Mouse (Mus musculus) hindbrain, postnatal 0 days (tissue): Measurements from ENCODE around the gene Syp. TPM values are rescaled to one million over a fixed set of nuclear protein-coding genes. Genes with fewer than 3 reads are reported as not detected.
A peak's percentile ranks its signal among the peaks of the same experiment; 100 is the strongest.

Experiments used
- ATAC-seq: fragments of 200-750 bp; cut with Nextera tagmentation; 2 replicates; pipeline ENCODE4 v1.8.0; 2017; ENCODE audit warnings: mild to moderate bottlenecking, moderate TSS enrichment, moderate library complexity
- DNase-seq: peaks from one replicate; pipeline ENCODE4 v3.0.0-alpha.2; 2015; ENCODE audit warnings: low spot score
- H3K27ac ChIP-seq: fragments of 300-500 bp; sonication (generic); 2 replicates; pipeline ENCODE4 v1.5.1; 2014; ENCODE audit warnings: mild to moderate bottlenecking
- H3K27me3 ChIP-seq: fragments of 300-500 bp; sonication (generic); 2 replicates; pipeline ENCODE4 v1.6.1; 2014; ENCODE audit warnings: low read length, mixed read lengths; ENCODE audit not compliant: insufficient read depth
- H3K36me3 ChIP-seq: fragments of 300-500 bp; sonication (generic); 2 replicates; pipeline ENCODE4 v1.6.1; 2014; ENCODE audit warnings: low read length, mixed read lengths; ENCODE audit not compliant: insufficient read depth
- H3K4me1 ChIP-seq: fragments of 300-500 bp; sonication (generic); 2 replicates; pipeline ENCODE4 v1.6.1; 2014; ENCODE audit warnings: antibody characterized with exemption, low read length, mixed read lengths; ENCODE audit not compliant: insufficient read depth
- H3K4me2 ChIP-seq: fragments of 300-500 bp; sonication (generic); 2 replicates; pipeline ENCODE4 v1.6.1; 2014; ENCODE audit warnings: low read depth, mild to moderate bottlenecking, low read length, moderate library complexity, mixed read lengths
- H3K4me3 ChIP-seq: fragments of 300-500 bp; sonication (generic); 2 replicates; pipeline ENCODE4 v1.5.1; 2014; ENCODE audit warnings: low read length
- H3K9ac ChIP-seq: fragments of 300-500 bp; sonication (generic); replicated peaks from 2 replicates; pipeline ENCODE4 v1.6.1; 2014; ENCODE audit warnings: mild to moderate bottlenecking, low read length, moderate library complexity, mixed read lengths
- H3K9me3 ChIP-seq: fragments of 300-500 bp; sonication (generic); 2 replicates; pipeline ENCODE4 v1.6.1; 2016; ENCODE audit warnings: low read length, mixed read lengths
- CTCF ChIP-seq: IDR thresholded peaks from 2 replicates; pipeline ENCODE4 v1.5.1; 2016; ENCODE audit warnings: antibody characterized with exemption, control low read depth, low read depth
- WGBS: fragments of 180-500 bp; shearing (Covaris S2); extraction: QIAGEN DNeasy Blood & Tissue Kit; methylation state at CpG from one replicate; pipeline ENCODE4 v1.1.7; 2014; 5-methylcytosine and 5-hydroxymethylcytosine counted together
- polyA plus RNA-seq: library from polyadenylated mRNA; unstranded; fragments of >200 nt; fragmentation: Nextera tagmentation; extraction: Ambion mirVana; gene quantifications from 2 replicates; pipeline ENCODE4 v1.2.1, GENCODE M21; 2015
- total RNA-seq: library from RNA; depleted of rRNA; stranded (reverse); fragments of >200 nt; gene quantifications from 2 replicates; pipeline ENCODE4 v1.2.3, GENCODE M21; 2014

Syp gene
- total and polyA plus RNA-seq, 2 experiments from 2014 or later: 325 to 512 TPM

DNA sequence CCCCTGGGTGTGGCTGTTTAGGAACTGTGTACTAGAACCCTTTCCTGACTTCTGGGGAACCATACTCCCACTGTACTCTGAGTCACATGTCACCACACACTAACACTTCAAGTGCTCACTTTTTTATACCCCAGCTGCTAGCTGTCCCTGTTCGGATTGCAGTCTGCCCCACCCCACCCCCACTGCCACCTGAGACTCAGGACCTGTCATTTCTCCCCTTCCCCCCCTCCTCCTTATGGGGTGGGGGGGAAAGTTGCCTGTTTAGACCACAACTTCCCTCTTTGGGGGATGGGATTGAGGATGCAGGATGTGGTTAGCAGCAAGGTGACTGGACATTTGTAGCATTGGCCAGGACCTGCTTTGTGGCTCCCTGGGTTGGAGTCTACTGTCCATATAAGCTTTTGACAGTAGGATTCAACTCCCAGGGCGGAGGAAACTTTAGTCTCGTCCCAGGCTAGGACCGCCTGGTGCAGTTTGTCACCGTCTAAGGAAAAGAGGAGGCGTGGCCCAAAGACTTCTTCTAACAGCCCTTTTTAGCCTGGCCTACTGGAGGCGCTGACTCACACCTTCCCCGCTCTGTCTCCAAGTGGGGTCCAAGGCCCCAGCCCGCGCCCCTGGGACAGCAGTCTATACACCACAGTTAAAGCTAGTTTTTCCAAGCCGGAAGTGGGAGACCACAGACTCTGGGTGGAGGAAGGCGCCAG, 35.5 kb downstream of the Syp start:
- H3K36me3 ChIP-seq: no peaks in the 10 kb centered on the region
- H3K27ac ChIP-seq: no peak overlapping the region
- no peak overlapping the region for H3K9ac ChIP-seq
- no peaks in the 10 kb centered on the region for H3K27me3 ChIP-seq
- DNase-seq: no peak
- no peak for ATAC-seq
- H3K4me2 ChIP-seq: peak overlapping the region; percentile 46
- no peaks in the 10 kb centered on the region for H3K4me1 ChIP-seq
- WGBS: 48% methylated on average over 12 of the region's 12 CpGs
- no peaks in the 10 kb centered on the region for H3K9me3 ChIP-seq
- no peak overlapping the region for H3K4me3 ChIP-seq
- TF ChIP-seq CTCF: no peak

GRCm38 (mm10) chrX:7674284-7675000, 36.2 kb downstream of the Syp start:
- no peak for TF ChIP-seq CTCF
- ATAC-seq (peak; percentile 49), DNase-seq (no peak)

DNA sequence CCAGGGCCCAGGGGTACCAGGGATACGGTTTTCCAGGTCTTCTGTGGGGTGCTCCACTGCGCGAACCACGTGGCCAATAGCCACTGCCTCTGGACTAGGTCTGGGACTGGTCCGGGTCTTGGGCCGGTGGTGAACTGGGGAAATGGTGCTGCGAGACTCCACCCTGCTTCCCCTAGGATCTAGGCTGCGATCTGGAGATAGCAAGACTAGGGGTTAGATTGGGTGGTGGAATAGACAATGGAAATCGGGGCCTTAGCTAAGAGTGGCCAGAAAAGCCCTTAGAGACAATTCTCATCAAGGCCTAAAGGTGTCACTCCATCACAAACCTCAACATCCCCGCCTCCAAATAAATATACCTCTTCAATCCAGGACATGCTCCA, 36.7 kb downstream of the Syp start:
- Histone ChIP-seq H3K27ac (no peak overlapping the region), H3K4me2 (peak overlapping the region; percentile 46), H3K9ac (peak overlapping the region; percentile 24; the same call in 1 of the 2 replicates), H3K9me3 (no peaks in the 10 kb centered on the region), H3K4me1 (no peaks in the 10 kb centered on the region), H3K4me3 (peak overlapping the region; percentile 18), H3K27me3 (no peaks in the 10 kb centered on the region), H3K36me3 (no peaks in the 10 kb centered on the region)
- WGBS: 37% methylated on average over 10 of the region's 10 CpGs
- DNase-seq: no peak
- ATAC-seq: peak; percentile 39
- TF ChIP-seq CTCF: no peak

More at GRCm38 (mm10) chrX:7674284-7675000, 36.2 kb downstream of the Syp start:
- no peaks in the 10 kb centered on the region for H3K4me1 ChIP-seq
- peak overlapping the region; percentile 24; the same call in 1 of the 2 replicates for H3K9ac ChIP-seq
- H3K27me3 ChIP-seq: no peaks in the 10 kb centered on the region
- no peak overlapping the region for H3K27ac ChIP-seq
- H3K4me2 ChIP-seq: peak overlapping the region; percentile 46
- no peaks in the 10 kb centered on the region for H3K36me3 ChIP-seq
- WGBS: 36% methylated on average over 28 of the region's 28 CpGs
- H3K4me3 ChIP-seq: peak overlapping the region; percentile 18
- H3K9me3 ChIP-seq: no peaks in the 10 kb centered on the region

DNA sequence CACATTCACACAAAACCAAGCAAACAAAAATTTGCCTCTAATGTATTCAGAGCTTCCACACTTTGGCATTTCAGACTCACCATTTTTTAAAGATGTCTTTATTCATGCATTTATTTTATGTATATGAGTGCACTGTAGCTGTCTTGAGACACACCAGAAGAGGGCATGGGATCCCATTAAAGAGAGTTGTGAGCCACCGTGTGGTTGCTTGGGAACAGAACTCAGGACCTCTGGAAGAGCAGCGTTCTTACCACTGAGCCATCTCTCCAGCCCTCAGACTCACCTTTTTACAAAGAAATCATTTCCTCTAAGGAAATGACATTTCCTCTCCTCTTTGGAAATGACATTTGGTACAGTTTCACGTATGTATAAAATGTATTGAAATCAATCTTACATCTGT, 40.7 kb downstream of the Syp start:
- 48% methylated on average over 3 of the region's 3 CpGs for WGBS

GRCm38 (mm10) chrX:7679405-7680056, 41.3 kb downstream of the Syp start:
- H3K9me3 ChIP-seq: no peaks in the 10 kb centered on the region
- no peak overlapping the region for H3K9ac ChIP-seq

More for the DNA sequence above, 40.7 kb downstream of the Syp start:
- H3K4me2 ChIP-seq: no peak overlapping the region
- DNase-seq (no peak), ATAC-seq (no peak)
- no peak overlapping the region for H3K4me3 ChIP-seq
- H3K27ac ChIP-seq: no peak overlapping the region
- no peaks in the 10 kb centered on the region for H3K36me3 ChIP-seq
- no peaks in the 10 kb centered on the region for H3K4me1 ChIP-seq
- H3K9me3 ChIP-seq: no peaks in the 10 kb centered on the region
- TF ChIP-seq CTCF: peak; percentile 13; the same call in 1 of the 2 replicates
- no peak overlapping the region for H3K9ac ChIP-seq
- no peaks in the 10 kb centered on the region for H3K27me3 ChIP-seq

DNA sequence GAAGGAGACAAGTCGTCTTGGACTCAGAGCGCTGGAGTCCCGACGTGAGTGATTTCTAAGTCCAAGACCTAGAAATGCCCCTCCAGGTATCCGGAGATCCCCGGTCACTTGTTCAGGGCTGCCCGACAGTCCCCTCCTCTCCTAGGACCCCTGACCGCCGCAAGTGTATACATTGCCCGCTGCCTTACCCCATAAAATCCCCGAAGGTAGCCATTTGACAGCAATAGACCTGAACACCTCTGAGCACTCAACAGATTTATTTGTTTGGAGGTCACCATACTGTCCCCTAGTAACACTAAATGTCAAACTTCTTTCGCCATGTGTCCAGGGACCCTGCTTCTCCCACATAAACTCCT, 41.8 kb downstream of the Syp start:
- H3K4me1 ChIP-seq: no peaks in the 10 kb centered on the region
- H3K4me3 ChIP-seq: peak overlapping the region; percentile 19
- H3K9ac ChIP-seq: no peak overlapping the region
- H3K36me3 ChIP-seq: no peaks in the 10 kb centered on the region
- no peaks in the 10 kb centered on the region for H3K27me3 ChIP-seq
- WGBS: 38% methylated on average over 12 of the region's 12 CpGs
- DNase-seq (no peak), ATAC-seq (no peak)
- H3K9me3 ChIP-seq: no peaks in the 10 kb centered on the region
- peak overlapping the region; percentile 52 for H3K4me2 ChIP-seq
- H3K27ac ChIP-seq: no peak overlapping the region
- TF ChIP-seq CTCF: no peak

More at GRCm38 (mm10) chrX:7679405-7680056, 41.3 kb downstream of the Syp start:
- Histone ChIP-seq H3K27ac (no peak overlapping the region), H3K27me3 (no peaks in the 10 kb centered on the region), H3K36me3 (no peaks in the 10 kb centered on the region), H3K4me1 (no peaks in the 10 kb centered on the region), H3K4me3 (peak overlapping the region; percentile 19), H3K4me2 (peak overlapping the region; percentile 52)
- 21% methylated on average over 27 of the region's 27 CpGs for WGBS
- ATAC-seq (peak; percentile 92), DNase-seq (peak; percentile 92)
- peak; percentile 82 for TF ChIP-seq CTCF
